Mouse (Mus musculus) v-Abl transformed pro-B cells (cell line): ENCODE results near the gene Scfd1.

Source experiments
- in situ Hi-C, 2 experiments: fragments of 400-800 bp; cut with MboI; formaldehyde crosslinking; loops; one replicate each; pipeline ENCODE4 v1.15.1; 2025; ENCODE audit not compliant: unreplicated experiment in 2 of 2

The Scfd1 gene

GRCm38 (mm10) chr12:51377003-51377887 lies at the start of gene Scfd1:
Gene Scfd1 (plus strand): TSS chr12:51377510.
- in situ Hi-C loops = loop anchor here (25.0 kb wide), 1 partner anchor 610 kb away; no protein-coding TSS in a partner anchor

GRCm38 (mm10) chr12:51337014-51337413 lies 40.3 kb upstream of the Scfd1 start:
- in situ Hi-C loops = no loop called here

GRCm38 (mm10) chr12:51346121-51346520 lies 31.2 kb upstream of the Scfd1 start:
- in situ Hi-C loops = no loop called here

- in situ Hi-C loops = no loop called here
These were observed 29.2 kb upstream of the Scfd1 start, which contains the start of gene G2e3 for GRCm38 (mm10) chr12:51347988-51348697. Gene G2e3 (plus strand): TSS chr12:51348061.

GRCm38 (mm10) chr12:51348698-51348998 lies 28.7 kb upstream of the Scfd1 start:
- in situ Hi-C loops = no loop called here

GRCm38 (mm10) chr12:51355296-51355695 lies 22.0 kb upstream of the Scfd1 start:
- in situ Hi-C loops = loop anchor here in 1 of 2 experiments (10.0 kb wide), 1 partner anchor 1250 kb away; no protein-coding TSS in a partner anchor

GRCm38 (mm10) chr12:51361294-51361693 lies 16.0 kb upstream of the Scfd1 start:
- in situ Hi-C loops = no loop called here

- in situ Hi-C loops = no loop called here
These were observed 14.4 kb upstream of the Scfd1 start for GRCm38 (mm10) chr12:51362898-51363297.

GRCm38 (mm10) chr12:51368504-51368903 lies 8.8 kb upstream of the Scfd1 start:
- in situ Hi-C loops = no loop called here

GRCm38 (mm10) chr12:51377888-51378190 lies 529 bp downstream of the Scfd1 start:
- in situ Hi-C loops = loop anchor here (25.0 kb wide), 1 partner anchor 609 kb away; no protein-coding TSS in a partner anchor

GRCm38 (mm10) chr12:51399871-51400270 lies 22.6 kb downstream of the Scfd1 start:
- in situ Hi-C loops = loop anchor here (5.0 to 25.0 kb wide), 5 partner anchors 222 to 1435 kb away; no protein-coding TSS in a partner anchor

- in situ Hi-C loops = loop anchor here (5.0 to 10.0 kb wide), 4 partner anchors 220 to 1433 kb away; no protein-coding TSS in a partner anchor
These were observed 24.9 kb downstream of the Scfd1 start for GRCm38 (mm10) chr12:51402060-51402698.

- in situ Hi-C loops = loop anchor here (5.0 to 10.0 kb wide), 4 partner anchors 218 to 1431 kb away; no protein-coding TSS in a partner anchor
These were observed 26.8 kb downstream of the Scfd1 start for GRCm38 (mm10) chr12:51403987-51404586.

- in situ Hi-C loops = no loop called here
These were observed 34.1 kb downstream of the Scfd1 start for GRCm38 (mm10) chr12:51411362-51411761.

- in situ Hi-C loops = no loop called here
These were observed 60.2 kb downstream of the Scfd1 start for GRCm38 (mm10) chr12:51437541-51437940.

- in situ Hi-C loops = no loop called here
These were observed 61.0 kb downstream of the Scfd1 start for GRCm38 (mm10) chr12:51438311-51438710.

GRCm38 (mm10) chr12:51449303-51449702 lies 72.0 kb downstream of the Scfd1 start:
- in situ Hi-C loops = no loop called here

- in situ Hi-C loops = no loop called here
These were observed 93.6 kb downstream of the Scfd1 start for GRCm38 (mm10) chr12:51470881-51471280.

GRCm38 (mm10) chr12:51481246-51481645 lies 103.9 kb downstream of the Scfd1 start:
- in situ Hi-C loops = no loop called here

- in situ Hi-C loops = no loop called here
These were observed 114.7 kb downstream of the Scfd1 start for GRCm38 (mm10) chr12:51492040-51492439.

- in situ Hi-C loops = no loop called here
These were observed 116.2 kb downstream of the Scfd1 start for GRCm38 (mm10) chr12:51493476-51493875.
